Mouse (Mus musculus) adrenal gland, adult 18-20 months (tissue): ENCODE data around the gene Ppfibp1. TPM values are rescaled to one million over a fixed set of nuclear protein-coding genes. Genes with fewer than 3 reads are reported as not detected.

Experiments used
- DNase-seq, 2 experiments: peaks; one replicate each; pipeline ENCODE4 v3.0.0; 2021 to 2022; ENCODE audit warnings: low spot score in 2 of 2
- total RNA-seq, 2 experiments: library from RNA; stranded (reverse); gene quantifications; 1 replicate in 1 of 2; 2 replicates in 1 of 2; pipeline ENCODE4 v1.2.3; 2021

Gene Ppfibp1
- total RNA-seq, 2 experiments from 2014 or later = 72.0 to 88.3 TPM

DNA sequence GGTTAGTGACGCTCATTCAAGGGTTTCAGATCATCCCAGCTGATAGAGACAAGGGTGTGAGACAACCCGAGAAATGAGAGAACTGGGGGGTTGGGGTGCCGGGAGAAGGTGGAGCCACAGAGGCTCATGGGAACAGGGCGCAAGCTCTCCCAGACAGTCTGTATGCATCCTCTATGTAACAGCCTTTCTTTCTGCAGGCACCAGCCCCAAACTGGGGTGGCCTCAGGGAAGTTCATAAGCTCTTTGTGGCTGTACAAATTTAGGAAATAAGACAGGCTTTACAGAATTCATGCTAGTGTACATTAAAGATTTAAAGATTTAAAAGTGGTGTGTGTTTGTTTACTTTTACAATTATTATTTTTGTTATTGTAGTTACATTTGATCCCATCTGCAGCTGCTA lies 8.0 kb upstream of the Ppfibp1 start:
- DNase-seq = no peak

DNA sequence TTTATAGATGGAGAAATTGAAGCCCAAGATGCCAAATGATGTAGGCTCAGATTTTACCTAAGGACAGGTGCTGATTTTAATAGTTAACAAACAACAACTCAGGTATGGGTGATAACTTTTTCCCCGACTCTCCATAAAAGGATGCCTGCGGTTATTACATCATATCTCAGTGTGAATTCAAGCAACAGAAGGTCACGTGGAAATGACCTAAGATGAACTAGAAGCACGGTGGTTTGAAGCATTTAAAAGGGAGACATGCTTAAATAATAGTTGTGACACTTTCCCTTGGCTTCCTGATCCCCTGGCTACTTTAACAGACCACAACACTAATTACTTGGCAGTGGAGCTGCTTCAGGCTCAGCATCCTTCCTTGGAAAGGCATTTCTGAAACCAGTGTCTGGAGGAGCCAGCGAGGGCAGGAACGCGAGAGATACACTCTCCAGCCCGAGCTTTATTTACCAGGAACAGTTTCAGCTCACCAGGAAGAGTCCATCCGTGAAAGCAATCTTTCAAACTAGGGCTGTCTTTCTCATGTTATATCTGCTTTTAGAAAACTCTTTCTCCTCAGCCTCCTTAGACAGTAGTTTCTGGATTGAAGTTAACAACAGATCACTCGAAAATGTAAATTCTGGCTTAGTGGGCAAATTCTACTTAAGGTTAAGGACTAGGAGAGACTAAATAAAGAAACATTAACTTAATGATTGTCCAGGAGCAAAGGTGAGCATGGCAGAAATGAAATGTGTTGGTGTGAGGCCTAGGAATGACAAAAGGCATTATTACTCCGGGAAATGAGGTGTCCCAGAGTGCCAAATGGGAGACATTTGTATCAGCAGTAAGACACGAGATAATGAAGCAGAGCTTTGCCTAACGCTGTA lies 6.2 kb upstream of the Ppfibp1 start:
- no peak for DNase-seq

DNA sequence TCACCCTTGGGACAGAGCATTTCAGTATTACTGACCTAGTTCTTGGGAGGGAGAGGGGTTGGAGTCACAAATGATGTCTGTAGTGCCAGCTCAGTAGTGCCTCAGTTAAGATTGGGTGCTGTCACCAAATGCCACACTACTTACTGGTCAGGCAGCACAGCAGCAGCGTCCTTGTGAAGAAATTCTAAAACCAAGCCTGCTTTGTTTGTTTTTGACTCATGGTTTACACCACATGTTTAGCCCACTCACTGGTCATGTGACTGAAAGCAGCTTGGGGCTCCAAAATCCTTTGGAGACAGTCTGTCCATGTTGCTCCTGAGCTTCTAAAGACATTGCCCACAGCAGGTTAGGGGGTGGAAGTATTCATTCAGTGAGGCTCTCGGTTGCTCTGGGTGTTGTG lies 4.9 kb upstream of the Ppfibp1 start:
- DNase-seq = no peak

DNA sequence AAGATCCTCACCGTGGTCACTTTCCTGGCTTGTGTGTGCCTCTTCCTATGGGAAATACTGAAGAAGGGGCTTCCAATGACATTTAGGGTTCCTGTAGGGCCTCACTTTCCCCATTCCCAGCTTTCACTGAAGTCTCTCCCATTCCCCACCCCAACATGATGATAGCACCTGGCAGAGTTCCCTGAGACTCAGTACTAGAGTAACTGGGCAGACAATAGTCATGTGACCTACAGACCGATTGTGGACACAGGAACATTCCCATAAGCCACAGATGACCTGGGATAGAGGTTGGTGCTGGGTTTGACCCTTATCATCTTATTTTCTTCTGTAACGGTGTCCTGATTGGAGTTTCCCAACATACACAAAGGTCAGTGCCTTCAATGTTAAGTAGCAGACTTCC lies 4.1 kb upstream of the Ppfibp1 start:
- no peak for DNase-seq

DNA sequence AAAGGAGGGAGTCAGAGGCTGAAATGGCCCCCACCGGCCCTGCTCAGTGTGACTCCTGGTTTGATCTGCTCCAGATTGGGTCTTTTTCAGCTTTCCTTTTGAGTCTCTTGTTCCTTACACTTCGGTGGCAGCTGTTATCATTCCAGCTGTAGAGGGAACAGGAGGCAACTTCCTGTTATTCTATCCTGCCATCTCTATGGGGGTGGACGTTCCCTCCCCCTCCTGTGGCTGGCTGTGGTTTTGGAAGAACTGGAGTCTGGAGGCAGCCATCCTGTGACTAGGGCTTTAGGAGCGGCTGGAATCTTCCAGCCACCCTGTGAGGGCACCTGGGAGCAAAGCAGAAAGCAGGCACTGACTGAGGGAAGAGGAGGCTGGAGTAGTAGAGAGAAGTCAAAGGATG lies 3.4 kb upstream of the Ppfibp1 start:
- no peak for DNase-seq

DNA sequence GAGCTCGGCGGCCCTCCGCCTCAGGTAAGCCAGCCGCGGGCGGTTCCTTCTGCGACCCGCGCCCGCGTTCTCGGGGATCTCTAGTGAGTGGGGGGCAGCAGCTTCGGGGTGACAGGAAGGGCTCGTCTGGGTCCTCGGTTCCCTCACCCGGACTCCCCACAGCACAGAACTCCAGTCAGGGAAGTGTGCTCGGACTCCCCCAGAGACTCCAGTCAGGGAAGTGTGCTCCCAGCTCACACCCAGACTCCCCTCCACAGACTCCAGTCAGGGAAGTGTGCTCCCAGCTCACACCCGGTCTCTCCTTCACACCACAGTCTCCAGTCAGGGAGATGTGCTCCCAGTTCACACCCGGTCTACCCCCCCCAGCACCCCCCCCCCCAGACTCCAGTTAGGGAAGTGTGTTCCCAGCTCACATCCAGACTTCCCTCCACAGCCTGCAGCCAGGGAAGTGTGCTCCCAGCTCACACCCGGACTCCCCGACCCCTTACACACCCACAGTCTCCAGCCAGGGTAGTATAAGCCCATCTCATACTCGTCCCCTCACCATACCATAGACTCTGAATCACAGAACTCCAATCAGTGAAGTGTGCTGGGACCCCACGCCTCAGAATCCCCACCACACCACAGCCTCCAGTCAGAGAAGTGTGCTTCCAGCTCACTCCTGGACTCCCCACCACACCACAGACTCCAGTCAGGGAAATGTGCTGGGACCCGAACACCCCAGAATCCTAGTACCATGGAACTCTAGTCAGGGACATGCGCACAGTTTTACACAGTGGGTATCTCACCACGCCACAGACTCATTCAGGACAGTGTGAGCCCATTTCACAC lies 588 bp downstream of the Ppfibp1 start:
- no peak for DNase-seq

DNA sequence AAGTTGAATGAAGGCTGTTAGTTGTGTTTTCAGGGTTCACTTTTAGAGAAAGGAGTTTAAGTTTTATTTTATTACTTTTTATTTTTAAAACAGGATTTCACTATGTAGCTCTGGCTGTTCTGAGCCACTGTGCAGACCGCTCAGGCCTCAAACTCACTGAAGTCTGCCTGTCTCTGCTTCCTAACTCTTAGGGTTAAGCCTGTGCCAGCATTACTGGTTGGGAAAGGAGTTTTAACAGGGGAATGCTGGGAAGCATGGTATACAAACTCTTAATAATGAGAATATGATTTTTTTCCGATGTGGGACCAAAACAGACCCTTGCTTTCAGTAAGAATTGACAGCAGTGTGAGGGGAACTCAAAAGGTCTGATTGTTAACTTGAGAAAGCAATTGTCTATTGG lies 1.9 kb downstream of the Ppfibp1 start:
- DNase-seq = no peak

DNA sequence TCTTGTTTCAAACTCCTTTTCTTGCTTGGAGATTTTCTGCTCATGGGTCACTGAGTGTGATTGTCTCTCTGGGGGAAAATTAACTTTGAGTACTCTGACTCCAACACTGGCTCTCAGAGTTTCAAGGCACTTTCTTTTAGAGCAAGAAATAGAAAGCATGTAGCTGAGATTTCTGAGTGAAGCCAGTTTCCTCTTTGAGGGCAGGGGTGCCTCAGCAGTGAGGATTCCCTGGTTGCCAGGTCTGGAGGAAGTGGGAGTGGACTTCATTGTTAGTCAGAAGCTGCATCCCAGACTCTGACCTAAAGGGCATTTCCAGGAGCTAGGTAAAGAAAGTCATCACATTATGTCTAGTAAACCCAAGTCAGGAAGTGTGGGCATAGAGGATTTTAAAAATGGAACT lies 2.3 kb downstream of the Ppfibp1 start:
- DNase-seq = no peak

DNA sequence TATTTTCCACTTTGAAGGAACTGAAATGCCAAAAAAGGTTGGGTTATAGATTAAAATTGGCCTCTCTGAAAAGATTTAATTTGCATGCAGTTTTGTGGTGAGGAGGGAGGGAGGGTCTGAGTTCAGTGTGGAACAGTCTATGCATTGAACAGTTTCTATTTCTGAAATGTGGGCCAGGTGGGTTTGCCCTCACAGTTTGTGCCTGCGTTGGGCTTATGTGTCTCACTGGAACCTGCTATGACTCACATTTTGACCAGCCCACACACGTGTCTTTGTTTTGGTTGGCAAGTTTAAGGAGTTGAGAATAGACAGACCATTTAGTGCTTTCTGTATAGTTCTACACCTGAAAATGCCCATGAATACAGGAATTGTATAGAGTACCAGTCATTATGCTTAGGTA lies 5.6 kb downstream of the Ppfibp1 start:
- no peak for DNase-seq

DNA sequence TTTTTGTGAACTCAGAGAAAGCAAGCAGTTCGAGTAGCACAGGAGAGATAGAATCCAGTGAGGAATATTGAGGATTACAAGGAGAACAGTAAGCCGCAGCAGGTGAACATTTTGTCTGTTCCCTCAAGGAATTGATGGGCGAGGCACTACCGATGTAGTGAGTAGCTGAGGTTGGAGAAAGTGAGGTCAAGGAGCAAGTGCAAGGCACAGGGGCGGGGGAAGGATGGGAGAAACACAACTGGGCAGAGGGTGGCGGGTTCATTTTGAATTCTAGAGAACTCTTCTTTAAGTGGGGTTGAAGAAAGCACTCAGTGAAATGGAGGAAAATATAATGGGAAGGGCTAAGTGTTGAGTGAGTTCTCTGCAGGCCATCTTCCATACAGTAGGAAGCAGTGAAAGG lies 10.4 kb downstream of the Ppfibp1 start:
- no peak for DNase-seq

DNA sequence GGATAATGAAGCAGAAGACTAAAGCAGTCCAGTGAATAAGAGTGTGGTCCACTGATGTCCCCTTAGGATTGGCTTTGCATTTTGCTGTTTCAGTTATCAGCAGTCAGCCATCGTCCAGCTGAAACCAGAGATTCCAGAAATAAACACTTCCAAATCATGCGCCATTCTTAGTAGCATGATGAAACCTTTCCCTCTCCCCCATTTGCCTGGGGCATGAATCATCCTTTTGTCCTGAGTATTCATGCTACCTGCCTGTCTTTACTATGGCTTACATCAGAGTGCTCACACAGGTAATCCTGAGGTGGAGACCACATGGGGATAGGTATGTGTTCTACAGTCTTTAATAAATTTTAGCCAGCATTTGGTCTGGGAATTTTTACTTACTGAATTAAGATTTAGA lies 11.4 kb downstream of the Ppfibp1 start:
- DNase-seq = no peak

DNA sequence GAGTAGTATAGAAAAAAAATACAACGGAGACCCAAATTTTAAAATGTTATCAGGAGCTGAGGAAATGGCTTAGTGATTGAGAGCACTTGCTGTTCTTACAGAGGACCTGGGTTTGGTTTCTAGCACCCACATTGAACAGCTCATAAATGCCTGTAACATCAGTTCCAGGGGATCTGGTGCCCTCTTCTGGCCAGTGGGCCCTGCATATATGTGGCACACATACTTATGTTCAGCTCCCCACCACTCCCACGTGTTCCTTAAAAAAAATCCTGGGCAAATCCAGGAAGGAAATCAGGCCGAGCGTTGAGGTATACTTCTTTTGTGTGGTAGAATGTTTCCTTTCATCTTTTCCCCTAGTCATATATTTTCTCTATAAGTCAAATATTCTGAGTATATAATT lies 13.6 kb downstream of the Ppfibp1 start:
- no peak for DNase-seq

DNA sequence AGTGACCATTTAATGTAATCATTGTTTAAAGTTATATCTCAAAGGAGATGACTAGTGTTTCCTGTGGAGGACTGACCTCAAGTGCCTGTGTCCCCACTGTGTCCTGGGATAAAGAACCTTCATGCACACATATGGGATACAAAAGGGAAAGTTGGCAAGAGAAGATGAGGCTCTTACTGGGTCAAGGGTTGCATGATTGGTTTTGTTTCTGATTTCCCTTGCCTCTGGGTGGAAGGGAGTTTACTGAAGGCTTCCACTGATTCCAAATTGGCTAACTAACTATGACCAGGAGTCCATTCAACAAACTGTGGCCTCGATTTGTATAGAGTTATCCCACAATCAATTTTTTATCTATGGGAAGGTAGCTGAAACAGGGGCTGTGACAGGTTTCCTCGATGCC lies 15.3 kb downstream of the Ppfibp1 start:
- no peak for DNase-seq

DNA sequence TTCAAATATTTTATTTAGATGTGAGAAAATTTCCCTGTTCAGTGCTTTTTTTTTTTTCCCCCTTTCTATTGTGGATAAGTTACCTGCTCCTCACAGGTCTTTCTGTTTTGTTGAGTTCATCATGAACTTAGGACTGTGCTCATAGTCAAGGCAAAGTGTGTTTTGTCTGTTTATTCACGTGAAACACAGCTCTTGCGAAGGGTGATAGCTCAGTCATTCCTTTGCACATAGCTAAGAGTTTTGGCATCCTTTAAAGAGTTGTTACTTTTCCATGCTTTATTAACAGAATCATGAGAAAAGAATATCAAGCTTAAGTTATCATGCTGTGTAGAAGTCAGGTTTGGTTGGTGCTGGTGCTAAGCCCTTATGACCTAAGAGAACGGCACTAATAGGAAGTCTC lies 16.4 kb downstream of the Ppfibp1 start:
- no peak for DNase-seq

DNA sequence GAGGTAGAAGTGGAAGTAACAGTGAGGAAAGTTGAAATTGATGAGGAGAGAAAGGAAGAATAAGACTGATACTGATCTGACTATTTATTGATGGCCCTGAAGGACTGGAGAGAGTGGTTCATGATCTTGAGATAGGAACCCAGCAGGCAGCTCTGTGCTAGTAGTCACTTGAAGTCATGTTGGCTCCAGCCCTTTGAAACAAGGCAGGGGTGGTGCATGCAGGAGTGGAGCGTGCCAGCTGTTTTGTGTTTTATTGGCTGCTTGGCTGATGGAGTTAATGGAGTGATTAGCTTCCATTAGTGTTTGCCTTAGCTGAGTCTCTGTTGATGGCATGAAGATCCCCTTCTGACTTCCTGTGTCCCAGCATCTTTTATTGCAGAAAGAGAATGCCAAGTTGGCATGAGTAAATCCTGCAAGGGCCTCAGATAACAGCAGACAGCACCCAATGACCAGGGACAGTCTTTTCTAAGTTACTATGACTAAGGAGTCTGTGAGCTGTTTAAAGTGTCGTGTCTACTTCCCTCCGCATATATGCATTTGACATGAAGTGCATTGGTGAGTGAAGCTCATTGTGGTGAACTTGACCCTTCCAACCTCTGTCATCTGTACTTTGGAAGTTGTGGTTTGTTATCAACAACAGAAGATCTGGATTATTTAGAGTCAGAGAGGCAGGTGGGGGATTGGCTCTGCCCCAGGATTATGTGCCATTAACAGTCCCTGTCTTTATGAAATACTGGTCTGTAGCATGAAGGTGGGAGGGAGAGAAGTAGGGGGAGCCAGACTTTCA lies 17.9 kb downstream of the Ppfibp1 start:
- DNase-seq = no peak

DNA sequence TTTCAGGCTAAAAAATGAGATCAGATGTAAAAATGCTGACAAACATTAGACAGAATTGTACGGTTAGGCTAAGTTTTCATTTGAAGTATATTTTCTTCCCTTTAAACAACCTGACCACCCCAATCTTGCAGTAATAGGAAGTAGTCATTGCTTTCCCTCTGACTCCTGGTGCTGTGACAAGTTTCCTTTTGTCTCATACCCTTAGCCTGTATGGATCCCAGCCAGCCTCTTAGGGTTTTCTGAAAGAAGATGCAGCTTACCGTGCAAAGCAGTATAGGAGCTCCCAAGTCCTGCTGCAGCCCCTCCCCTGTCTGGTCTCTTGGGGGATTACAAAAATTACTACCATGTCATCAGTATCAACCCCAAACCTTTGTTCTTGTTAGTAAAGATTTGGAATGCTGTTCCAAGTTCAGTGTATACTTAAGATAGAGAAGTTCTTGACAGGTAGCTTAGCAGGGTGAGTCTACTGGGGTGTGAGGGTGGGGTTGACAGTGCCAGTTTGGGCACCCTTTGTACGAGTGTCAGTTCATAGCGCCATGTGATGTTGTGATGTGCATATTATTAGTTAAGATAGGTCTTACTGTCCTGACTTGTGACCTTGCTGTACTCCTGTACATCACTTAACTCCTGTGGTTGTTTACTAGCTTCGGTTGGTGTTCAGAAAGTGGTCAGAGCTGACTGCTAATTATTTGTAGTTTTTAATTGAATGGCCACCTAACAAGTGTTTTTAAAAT lies 18.9 kb downstream of the Ppfibp1 start:
- DNase-seq = no peak

DNA sequence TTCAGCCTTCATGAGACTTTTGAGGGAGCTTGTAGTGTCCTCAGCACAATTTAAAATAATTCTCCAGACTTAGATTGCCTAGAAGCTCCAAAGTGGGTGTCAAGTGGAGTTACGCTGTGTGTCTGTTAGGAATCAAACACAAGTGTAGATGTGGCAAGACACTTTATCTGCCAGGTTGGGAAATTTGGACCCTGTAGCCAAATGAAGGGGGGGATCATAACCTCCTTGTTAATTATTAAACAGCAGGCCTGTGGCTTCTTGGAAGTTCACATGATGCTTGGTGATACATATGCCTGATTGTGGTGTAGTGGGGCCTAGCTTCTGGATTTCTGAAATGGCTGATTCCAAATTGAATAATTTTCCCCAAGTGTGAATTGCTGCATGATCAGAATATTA lies 19.5 kb downstream of the Ppfibp1 start:
- DNase-seq = no peak

DNA sequence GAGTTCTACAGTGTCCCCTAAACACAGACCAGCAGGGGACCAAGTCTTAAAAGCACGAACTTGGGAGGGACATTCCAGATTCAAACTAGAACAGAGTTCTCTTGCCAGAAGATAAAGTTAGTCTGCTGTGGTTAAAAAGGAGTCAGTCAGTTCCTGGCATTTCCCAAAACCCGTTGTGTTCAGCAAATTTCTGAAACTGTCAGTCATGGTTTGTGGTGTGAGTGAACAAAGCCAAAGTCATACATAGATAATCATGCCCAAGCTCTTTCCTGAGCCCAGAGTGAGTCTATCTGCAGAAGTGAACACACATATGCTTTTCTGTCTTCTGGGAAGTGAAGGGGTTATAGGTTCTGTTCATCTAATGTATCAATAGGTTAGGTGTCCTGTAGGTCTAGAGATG lies 20.5 kb downstream of the Ppfibp1 start:
- DNase-seq = no peak

DNA sequence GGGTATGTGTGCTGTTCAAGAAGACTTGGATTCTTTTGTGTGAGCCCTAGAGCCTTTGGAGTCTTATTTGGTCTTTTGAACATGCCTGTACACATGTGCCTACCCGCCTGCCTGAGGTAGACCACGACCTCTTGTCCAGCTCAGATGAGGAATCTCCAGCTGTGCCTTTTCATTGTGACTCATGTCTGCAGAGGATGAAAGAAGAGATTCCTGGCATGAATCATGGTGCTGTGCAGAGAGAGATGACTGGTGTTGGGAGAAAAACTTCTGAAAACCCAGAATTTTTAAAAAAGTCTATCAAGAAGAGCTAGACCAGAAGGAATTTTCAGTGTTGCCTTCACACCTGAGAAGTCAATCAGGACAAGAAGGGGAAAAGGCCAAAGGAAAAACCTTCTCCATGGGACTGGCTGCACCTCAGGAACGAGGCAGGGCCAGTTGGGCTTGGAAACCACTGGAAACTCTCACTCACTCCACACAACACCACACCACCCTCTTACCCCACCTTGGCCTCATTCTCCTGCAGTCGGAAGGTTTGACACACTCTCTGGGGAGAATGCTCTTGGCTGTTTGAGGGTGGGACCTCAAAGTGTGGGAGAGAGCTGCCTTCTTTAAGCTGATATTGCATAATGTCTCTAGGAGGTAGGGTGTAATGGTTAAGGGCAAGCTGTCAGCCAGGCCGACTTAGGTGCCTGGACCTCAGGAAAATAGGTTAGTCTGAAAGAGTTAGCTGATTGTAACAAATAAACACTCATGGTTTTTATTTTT lies 21.6 kb downstream of the Ppfibp1 start:
- DNase-seq = peak in 1 of 2 experiments; percentile 6

DNA sequence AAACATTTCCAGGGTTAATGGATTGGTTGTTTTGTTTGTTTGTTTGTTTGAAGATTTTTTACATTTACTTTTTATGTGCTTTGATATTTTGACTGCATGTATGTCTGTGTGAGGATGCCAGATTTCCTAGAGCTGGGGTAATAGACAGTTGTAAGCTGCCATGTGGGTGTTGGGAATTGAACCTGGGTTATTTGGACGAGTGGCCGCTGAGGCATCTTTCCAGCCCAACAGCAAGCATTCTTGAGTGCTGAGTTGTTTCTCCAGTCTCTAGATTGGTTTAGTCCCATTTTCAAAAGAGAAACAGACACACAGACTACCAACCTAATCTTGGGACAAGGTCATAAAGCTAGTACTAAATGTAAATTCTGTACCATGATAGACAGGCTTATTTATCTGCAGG lies 22.5 kb downstream of the Ppfibp1 start:
- DNase-seq = no peak
